Mouse (Mus musculus) ZHBTc4 (cell line): Measurements from ENCODE around the gene Mlx.

Experiments used
- DNase-seq: peaks from one replicate; pipeline ENCODE4 v3.0.0-alpha.2; 2011; ENCODE audit warnings: low read depth, low spot score

Gene Mlx

DNA sequence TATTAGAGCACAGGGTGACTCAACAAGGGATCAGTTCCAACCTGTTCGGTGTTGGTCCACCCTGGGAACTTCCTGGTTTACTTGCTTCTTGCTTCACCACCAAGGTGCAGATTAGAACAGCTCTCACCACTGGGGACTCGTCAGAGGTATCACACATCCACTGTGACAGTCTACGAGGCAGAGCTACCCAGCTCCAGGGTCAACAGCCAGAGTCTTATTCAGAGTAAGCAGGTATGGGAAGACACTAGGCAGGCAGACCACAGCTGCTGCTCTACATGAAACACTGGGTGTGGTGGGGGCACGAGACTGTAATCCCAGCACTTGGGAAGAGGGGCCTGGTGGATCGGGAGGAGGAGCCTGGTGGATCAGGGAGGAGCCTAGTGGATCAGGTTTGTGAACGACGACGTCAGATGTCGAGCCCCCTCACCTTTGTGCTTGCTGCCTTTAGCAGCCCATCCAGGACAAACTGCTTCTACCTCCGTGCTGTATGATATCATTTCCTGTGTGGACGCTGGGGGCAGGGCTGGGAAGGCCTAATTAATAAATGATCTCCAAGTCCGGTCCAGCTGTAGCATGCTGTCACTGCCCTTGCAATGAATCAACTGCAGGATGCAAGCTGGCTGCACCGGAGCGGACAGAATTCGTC lies 51.6 kb downstream of the Mlx start:
- peak; percentile 85 for DNase-seq

- DNase-seq, result no peak
Observed at GRCm38 (mm10) chr11:101140164-101140819, 53.2 kb downstream of the Mlx start.

DNA sequence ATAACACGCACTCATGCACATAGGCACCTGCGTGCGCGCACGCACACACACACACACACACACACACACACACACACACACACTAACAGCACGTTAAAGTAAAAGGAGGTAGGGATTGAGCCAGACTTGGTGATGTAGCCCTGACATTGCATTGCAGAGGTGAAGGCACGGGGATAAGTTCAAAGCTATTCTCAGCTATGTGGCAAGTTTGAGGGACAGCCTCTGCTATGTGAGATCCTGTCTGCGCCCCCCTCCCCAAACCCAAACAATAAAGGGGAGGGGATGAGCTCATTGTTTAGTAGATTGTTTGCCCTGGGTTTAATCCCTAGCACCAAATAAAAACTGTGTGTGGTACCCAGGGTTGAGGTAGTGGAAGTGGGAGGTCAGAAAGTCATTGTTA lies 54.0 kb downstream of the Mlx start:
- no peak for DNase-seq
